Mouse (Mus musculus): ENCODE results near the gene 4930524N10Rik. TPM values are rescaled to one million over a fixed set of nuclear protein-coding genes. Genes with fewer than 3 reads are reported as not detected.

The 4930524N10Rik gene
- not detected in 2 replicates for polyA plus RNA-seq (2014; fragmentation: Nextera tagmentation; extraction: Ambion mirVana)

GRCm38 (mm10) chrX:154343292-154343691 lies at the start of gene 4930524N10Rik:
4930524N10Rik (minus strand) TSS chrX:154343392.
- 30% methylated on average over 1 of the region's 1 CpGs for WGBS
- no peaks in the 10 kb centered on the region for H3K27me3 ChIP-seq (ENCODE audit: control insufficient read depth, insufficient read depth, low read length)

GRCm38 (mm10) chrX:154350042-154350441 lies 6.8 kb upstream of the 4930524N10Rik start:
- Histone ChIP-seq H3K4me2 (ENCODE audit: low read depth, severe bottlenecking) (no peak overlapping the region), H3K27ac (replicated peaks; ENCODE audit: low read depth, low read length) (no peak overlapping the region), H3K36me3 (ENCODE audit: control insufficient read depth, insufficient read depth, low read length) (no peaks in the 10 kb centered on the region), H3K9me3 (ENCODE audit: control insufficient read depth, low read length) (no peaks in the 10 kb centered on the region), H3K4me1 (ENCODE audit: control insufficient read depth, insufficient read depth, low read length) (no peaks in the 10 kb centered on the region), H3K9ac (ENCODE audit: low read length) (no peak overlapping the region), H3K27me3 (ENCODE audit: control insufficient read depth, insufficient read depth, low read length) (no peaks in the 10 kb centered on the region), H3K4me3 (ENCODE audit: low read depth, low read length) (no peak overlapping the region)
- WGBS: 81% methylated on average over 3 of the region's 3 CpGs
- no peak for ATAC-seq (ENCODE audit: insufficient number of reproducible peaks, low FRiP score, low TSS enrichment, low read depth)
- no peak for DNase-seq (ENCODE audit: low spot score)

More at GRCm38 (mm10) chrX:154343292-154343691, at the start of gene 4930524N10Rik:
- ATAC-seq (ENCODE audit: insufficient number of reproducible peaks, low FRiP score, low TSS enrichment, low read depth): no peak
- Histone ChIP-seq H3K27ac (replicated peaks; ENCODE audit: low read depth, low read length) (no peak within 1 kb of the TSS), H3K36me3 (ENCODE audit: control insufficient read depth, insufficient read depth, low read length) (no peaks in the 10 kb centered on the region), H3K4me2 (ENCODE audit: low read depth, severe bottlenecking) (no peak within 1 kb of the TSS), H3K9ac (ENCODE audit: low read length) (no peak within 1 kb of the TSS), H3K9me3 (ENCODE audit: control insufficient read depth, low read length) (no peaks in the 10 kb centered on the region), H3K4me1 (ENCODE audit: control insufficient read depth, insufficient read depth, low read length) (no peaks in the 10 kb centered on the region), H3K4me3 (ENCODE audit: low read depth, low read length) (no peak within 1 kb of the TSS)
- no peak for DNase-seq (ENCODE audit: low spot score)

- Histone ChIP-seq H3K4me2 (ENCODE audit: low read depth, severe bottlenecking) (no peak overlapping the region), H3K36me3 (ENCODE audit: control insufficient read depth, insufficient read depth, low read length) (no peaks in the 10 kb centered on the region), H3K27ac (replicated peaks; ENCODE audit: low read depth, low read length) (no peak overlapping the region), H3K9me3 (ENCODE audit: control insufficient read depth, low read length) (no peaks in the 10 kb centered on the region), H3K9ac (ENCODE audit: low read length) (no peak overlapping the region), H3K4me3 (ENCODE audit: low read depth, low read length) (no peak overlapping the region), H3K4me1 (ENCODE audit: control insufficient read depth, insufficient read depth, low read length) (no peaks in the 10 kb centered on the region), H3K27me3 (ENCODE audit: control insufficient read depth, insufficient read depth, low read length) (no peaks in the 10 kb centered on the region)
- WGBS: 85% methylated on average over 7 of the region's 7 CpGs
- ATAC-seq (ENCODE audit: insufficient number of reproducible peaks, low FRiP score, low TSS enrichment, low read depth): no peak
- no peak for DNase-seq (ENCODE audit: low spot score)
Observed at GRCm38 (mm10) chrX:154349302-154350041, 6.3 kb upstream of the 4930524N10Rik start.

- H3K9ac ChIP-seq (ENCODE audit: low read length): no peak overlapping the region
- no peaks in the 10 kb centered on the region for H3K27me3 ChIP-seq (ENCODE audit: control insufficient read depth, insufficient read depth, low read length)
- 85% methylated on average over 3 of the region's 3 CpGs for WGBS
- H3K9me3 ChIP-seq (ENCODE audit: control insufficient read depth, low read length): no peaks in the 10 kb centered on the region
- DNase-seq (ENCODE audit: low spot score) (no peak), ATAC-seq (ENCODE audit: insufficient number of reproducible peaks, low FRiP score, low TSS enrichment, low read depth) (no peak)
- no peak overlapping the region for H3K4me3 ChIP-seq (ENCODE audit: low read depth, low read length)
- no peaks in the 10 kb centered on the region for H3K36me3 ChIP-seq (ENCODE audit: control insufficient read depth, insufficient read depth, low read length)
- H3K4me2 ChIP-seq (ENCODE audit: low read depth, severe bottlenecking): no peak overlapping the region
- H3K27ac ChIP-seq (replicated peaks; ENCODE audit: low read depth, low read length): no peak overlapping the region
- H3K4me1 ChIP-seq (ENCODE audit: control insufficient read depth, insufficient read depth, low read length): no peaks in the 10 kb centered on the region
Observed at GRCm38 (mm10) chrX:154347933-154348332, 4.7 kb upstream of the 4930524N10Rik start.

Other genes starting within 250 kb of the 4930524N10Rik start
- not detected in 2 replicates for gene Gm15140, start 222.7 kb downstream of the 4930524N10Rik start, polyA plus RNA-seq (2014; fragmentation: Nextera tagmentation; extraction: Ambion mirVana)
- gene Samt4, start 138.6 kb upstream of the 4930524N10Rik start, polyA plus RNA-seq (2014; fragmentation: Nextera tagmentation; extraction: Ambion mirVana): not detected in 2 replicates
- not detected in 2 replicates for gene Samt2, start 236.0 kb upstream of the 4930524N10Rik start, polyA plus RNA-seq (2014; fragmentation: Nextera tagmentation; extraction: Ambion mirVana)

All from limb, embryonic 11.5 days (tissue).